Mouse (Mus musculus) MEL (cell line): Measurements from ENCODE around the gene Nphs2.
"Not testable (repeated sequence)": the region's sequence is repeated elsewhere in the genome, so short reads cannot be mapped to it uniquely, and the experiment has no call there.

ENCODE experiments used
- CTCF ChIP-seq, 3 experiments: IDR thresholded peaks in 2 of 3; conservative IDR thresholded peaks in 1 of 3; 2 replicates each; pipeline ENCODE4 v1.5.1; 2011 to 2012; ENCODE audit warnings: low read length in 3 of 3, low read depth in 2 of 3, mild to moderate bottlenecking in 2 of 3, improper control_type of control experiment in 1 of 3, inconsistent platforms in 1 of 3, mixed read lengths in 1 of 3, moderate library complexity in 1 of 3; ENCODE audit not compliant: control insufficient read depth in 1 of 3, insufficient read depth in 1 of 3, poor library complexity in 1 of 3, severe bottlenecking in 1 of 3
- NRF1 ChIP-seq: IDR thresholded peaks from 2 replicates; pipeline ENCODE4 v1.6.1; 2014; ENCODE audit warnings: low read depth, mild to moderate bottlenecking, inconsistent platforms, low read length, improper control_type of control experiment, moderate library complexity; ENCODE audit not compliant: poor library complexity, insufficient read depth, severe bottlenecking
- USF1 ChIP-seq: IDR thresholded peaks from 2 replicates; pipeline ENCODE4 v1.6.1; 2014; ENCODE audit warnings: low read depth, mild to moderate bottlenecking, inconsistent platforms, low read length, improper control_type of control experiment, moderate library complexity

GRCm38 (mm10) chr1:156268546-156268945 lies 42.0 kb upstream of the Nphs2 start:
- not testable (repeated sequence) for TF ChIP-seq CTCF (IDR thresholded peaks at IDR 0.05 in 2 of 3, conservative IDR thresholded peaks at IDR 0.05 in 1 of 3; ENCODE audit: control insufficient read depth in 1 of 3, insufficient read depth in 1 of 3, low read depth in 2 of 3, low read length in 3 of 3, poor library complexity in 1 of 3, severe bottlenecking in 1 of 3); USF1; NRF1
